ENCODE assay signal across 32 mouse cellular contexts in genomic region chr6:54946241-54946953, GRCm38 (mm10). TPM values are rescaled to one million over a fixed set of nuclear protein-coding genes. Genes with fewer than 3 reads are reported as not detected.
DNase-seq lines count a peak whose midpoint lies in the region; ATAC-seq and TF ChIP-seq lines count a peak whose summit lies in the region.
"Had no signal": no experiment of that assay in that cellular context is flagged by ENCODE, and none has a peak within 500 bp of the region (broad histone marks: within the 10 kb centered on the region; RNA-seq: fewer than 3 reads in every experiment).

No protein-coding gene starts in this region.

- H3K4me1 ChIP-seq in cerebellum, adult 2 months (ENCODE audit: control insufficient read depth, insufficient read depth, low read length), result no peaks in the 10 kb centered on the region; the same call in 1 of the 2 replicates
- H3K4me1 ChIP-seq in liver, adult 2 months (ENCODE audit: control insufficient read depth, insufficient read depth, low read length), result no peaks in the 10 kb centered on the region
- H3K4me1 ChIP-seq in liver, embryonic 12.5 days, result peaks cover 6% of the 10 kb centered on the region; the same call in 1 of the 2 replicates
- H3K4me1 ChIP-seq: forebrain, embryonic 13.5 days; intestine, embryonic 15.5 days had no signal

- TF ChIP-seq CTCF in cerebellum, adult 2 months (IDR thresholded peaks at IDR 0.05; ENCODE audit: borderline replicate concordance, insufficient read depth, low read depth, low read length), result no peak
- no peak for TF ChIP-seq CTCF in liver, adult 2 months (IDR thresholded peaks at IDR 0.05; ENCODE audit: low read depth, low read length)

- H3K27ac ChIP-seq in cerebellum, adult 2 months (ENCODE audit: insufficient read depth, low read length), result no peak overlapping the region
- H3K27ac ChIP-seq in liver, adult 2 months (replicated peaks; ENCODE audit: insufficient read depth, low read depth, low read length), result no peak overlapping the region
- no peak overlapping the region for H3K27ac ChIP-seq in liver, embryonic 12.5 days
- H3K27ac ChIP-seq: embryonic facial prominence, embryonic 10.5 days; embryonic facial prominence, embryonic 13.5 days; forebrain, embryonic 10.5 days; forebrain, embryonic 13.5 days; heart, embryonic 15.5 days; hindbrain, embryonic 10.5 days; hindbrain, embryonic 13.5 days; intestine, embryonic 15.5 days had no signal

- H3K79me2 ChIP-seq in liver, adult 2 months (ENCODE audit: control insufficient read depth, insufficient read depth, low read length), result peaks cover 8% of the 10 kb centered on the region; the same call in 1 of the 2 replicates

- no peaks in the 10 kb centered on the region for H3K9me3 ChIP-seq in liver, embryonic 12.5 days (replicated peaks)
- H3K9me3 ChIP-seq: embryonic facial prominence, embryonic 10.5 days; embryonic facial prominence, embryonic 13.5 days; forebrain, embryonic 10.5 days; forebrain, embryonic 13.5 days; G1E; heart, embryonic 15.5 days; hindbrain, embryonic 10.5 days; hindbrain, embryonic 13.5 days; intestine, embryonic 15.5 days had no signal

- peaks cover 19% of the 10 kb centered on the region; the same call in 1 of the 2 replicates for H3K36me3 ChIP-seq in liver, adult 2 months (ENCODE audit: control insufficient read depth, insufficient read depth, low read length)
- H3K36me3 ChIP-seq in liver, embryonic 12.5 days, result no peaks in the 10 kb centered on the region
- H3K36me3 ChIP-seq: embryonic facial prominence, embryonic 10.5 days; forebrain, embryonic 10.5 days; G1E; heart, embryonic 12.5 days; heart, embryonic 15.5 days; hindbrain, embryonic 10.5 days; hindbrain, embryonic 13.5 days had no signal

- H3K4me2 ChIP-seq in liver, embryonic 12.5 days, result no peak overlapping the region
- H3K4me2 ChIP-seq: embryonic facial prominence, embryonic 13.5 days; forebrain, embryonic 13.5 days; heart, embryonic 12.5 days; heart, embryonic 15.5 days; hindbrain, embryonic 13.5 days; intestine, embryonic 15.5 days had no signal

- no peak overlapping the region for H3K4me3 ChIP-seq in cerebellum, adult 2 months (replicated peaks; ENCODE audit: insufficient read depth, low read depth, low read length)
- H3K4me3 ChIP-seq in liver, adult 2 months (ENCODE audit: insufficient read depth, low read depth, low read length), result no peak overlapping the region
- H3K4me3 ChIP-seq in liver, embryonic 12.5 days, result no peak overlapping the region
- H3K4me3 ChIP-seq: embryonic facial prominence, embryonic 10.5 days; embryonic facial prominence, embryonic 13.5 days; erythroblast, embryonic 14.5 days; forebrain, embryonic 10.5 days; forebrain, embryonic 13.5 days; heart, embryonic 12.5 days; heart, embryonic 15.5 days; hindbrain, embryonic 10.5 days; hindbrain, embryonic 13.5 days; intestine, embryonic 15.5 days had no signal

- 36% methylated on average over 4 of the region's 4 CpGs for WGBS in cerebellum, adult 2 months
- 50% methylated on average over 4 of the region's 4 CpGs for WGBS in liver, adult 2 months
- WGBS in liver, embryonic 12.5 days (ENCODE audit: insufficient replicate concordance), result 58% methylated on average over 4 of the region's 4 CpGs

- no peak for ATAC-seq in liver, embryonic 12.5 days
- peak; percentile 79 for ATAC-seq in megakaryocyte progenitor cell, adult 5-6 weeks (replicated peaks; ENCODE audit: poor library complexity)
- ATAC-seq: forebrain, embryonic 13.5 days; forebrain, embryonic 16.5 days; hindbrain, embryonic 16.5 days; intestine, embryonic 15.5 days; Patski had no signal

- no peak overlapping the region for H3K9ac ChIP-seq in liver, adult 2 months (ENCODE audit: low read depth, low read length)
- H3K9ac ChIP-seq in liver, embryonic 12.5 days, result no peak overlapping the region
- H3K9ac ChIP-seq: embryonic facial prominence, embryonic 13.5 days; forebrain, embryonic 13.5 days; heart, embryonic 12.5 days; heart, embryonic 15.5 days; hindbrain, embryonic 13.5 days; intestine, embryonic 15.5 days had no signal

- no peak for TF ChIP-seq POLR2A in cerebellum, adult 2 months (IDR thresholded peaks at IDR 0.05; ENCODE audit: borderline replicate concordance, insufficient read depth, low read length)
- TF ChIP-seq POLR2A in liver, adult 2 months (IDR thresholded peaks at IDR 0.05; ENCODE audit: extremely low read depth, insufficient read depth, low read length), result no peak

- DNase-seq in cerebellum, postnatal 14 days, result peak; percentile 47 to 60
- DNase-seq in cerebellum, adult 2 months, result no peak
- peak; percentile 21 for DNase-seq in liver, adult 2 months (ENCODE audit: extremely low read depth, low read depth, low spot score)
- DNase-seq in fat pad, adult 2 months (ENCODE audit: extremely low read depth, low read depth, low spot score), result peak; percentile 14
- no peak for DNase-seq in right cerebral cortex, postnatal 25 days
- DNase-seq in adrenal gland, postnatal 10 days, result no peak
- DNase-seq: adrenal gland, postnatal 14 days; B cell, adult 2 months; cerebellum, adult 11 months; cerebellum, adult 8-10 months; embryo, embryonic 11 days; gastrocnemius, postnatal 14 days; heart, postnatal 10 days; heart, postnatal 36 days; kidney, adult 18-20 months had no signal

- H3K27me3 ChIP-seq in cerebellum, adult 2 months (ENCODE audit: control insufficient read depth, insufficient read depth, low read length), result no peaks in the 10 kb centered on the region
- H3K27me3 ChIP-seq in liver, adult 2 months (ENCODE audit: control insufficient read depth, insufficient read depth, low read length), result no peaks in the 10 kb centered on the region
- peaks cover 35% of the 10 kb centered on the region for H3K27me3 ChIP-seq in liver, embryonic 12.5 days (replicated peaks)
- H3K27me3 ChIP-seq: CH12.LX, Patski had no signal

RNA-seq across cellular contexts. Expression of gene Nod1, which starts 26.0 kb away (rescaled TPM):
- polyA plus RNA-seq in cerebellum, adult 2 months (2012; rRNA removed), result 6.6 and 8.0 TPM in 2 replicates
- 7.0 and 12.1 TPM in 2 replicates for total RNA-seq in liver, adult 2 months (2014; rRNA removed)
- 8.1 and 8.4 TPM in 2 replicates for polyA plus RNA-seq in liver, adult 2 months (2012; rRNA removed)
- polyA plus RNA-seq in liver, embryonic 12.5 days (2016; fragmentation: Nextera tagmentation; extraction: Ambion mirVana), result 1.9 and 2.2 TPM in 2 replicates
- 6.2 TPM in 2 replicates for total RNA-seq in megakaryocyte progenitor cell, adult 5-6 weeks (2015)
- 4.6 and 5.2 TPM in 2 replicates for total RNA-seq in megakaryocyte progenitor cell, adult 5-6 weeks (2017)
- total RNA-seq in adrenal gland, postnatal 10 days (2021), result 10 to 100 TPM in 1 of 2 experiments, 1 to 10 TPM in 1; 8.9 to 13.7 TPM

RNA-seq across cellular contexts. Expression of gene Ggct, which starts 46.4 kb away (rescaled TPM):
- polyA plus RNA-seq in cerebellum, adult 2 months (2012; rRNA removed), result 17.2 and 21.0 TPM in 2 replicates
- 8.7 and 11.7 TPM in 2 replicates for total RNA-seq in liver, adult 2 months (2014; rRNA removed)
- 6.2 and 6.6 TPM in 2 replicates for polyA plus RNA-seq in liver, adult 2 months (2012; rRNA removed)
- polyA plus RNA-seq in liver, embryonic 12.5 days (2016; fragmentation: Nextera tagmentation; extraction: Ambion mirVana), result 6.9 and 7.4 TPM in 2 replicates
- total RNA-seq in megakaryocyte progenitor cell, adult 5-6 weeks (2015), result 12.5 and 13.5 TPM in 2 replicates
- 25.1 and 31.1 TPM in 2 replicates for total RNA-seq in megakaryocyte progenitor cell, adult 5-6 weeks (2017)
- 1 to 10 TPM; 8.3 to 9.2 TPM for total RNA-seq in adrenal gland, postnatal 10 days (2021)

Comparison
In these comparisons a context has a peak if more than half of its experiments do, and no peak if none do; other contexts are left out.
1. DNase-seq: peak in cerebellum, postnatal 14 days (2 of 2), liver, adult 2 months (single experiment) and fat pad, adult 2 months (single experiment); none in cerebellum, adult 2 months (0 of 2), right cerebral cortex, postnatal 25 days (single experiment) and adrenal gland, postnatal 10 days (single experiment).